Mouse (Mus musculus) olfactory bulb, adult 2 months (tissue): ENCODE data around the gene Ppargc1a.

Source experiments
- CTCF ChIP-seq: fragments of 200-500 bp; IDR thresholded peaks from 2 replicates; pipeline ENCODE4 v1.5.1; 2012; ENCODE audit warnings: low read depth, mild to moderate bottlenecking, low read length, moderate library complexity; ENCODE audit not compliant: insufficient read depth
- POLR2A ChIP-seq: fragments of 200-500 bp; IDR thresholded peaks from 2 replicates; pipeline ENCODE4 v1.6.1; 2012; ENCODE audit warnings: mild to moderate bottlenecking, low read depth, low read length, moderate library complexity; ENCODE audit not compliant: insufficient read depth

DNA sequence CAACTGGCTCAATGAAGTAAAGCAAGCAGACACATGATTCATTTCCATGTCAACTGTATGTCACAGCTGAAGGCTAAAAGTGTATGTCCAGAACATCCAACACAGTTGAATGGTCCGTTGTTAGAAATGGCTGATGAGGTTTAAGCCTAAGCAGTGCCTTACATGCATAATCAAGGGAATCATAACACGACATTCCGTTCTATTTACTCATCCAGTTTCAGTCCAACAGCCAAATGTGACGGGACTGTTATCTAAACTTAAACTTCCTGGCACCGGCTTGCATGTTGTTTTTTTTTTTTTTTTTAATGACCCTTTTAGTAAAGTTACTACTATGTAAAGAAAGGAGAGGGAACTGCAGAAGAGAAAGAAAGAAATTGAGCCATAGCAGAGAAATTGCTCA lies 101.5 kb downstream of the Ppargc1a start:
- no peak for TF ChIP-seq POLR2A
- TF ChIP-seq CTCF: no peak
